Mouse (Mus musculus) WW6 (cell line): Measurements from ENCODE around the gene Gprc5a.

Experiments
- DNase-seq: peaks from one replicate; pipeline ENCODE4 v3.0.0-alpha.2; 2013; ENCODE audit warnings: low read depth, low spot score

Gprc5a gene

GRCm38 (mm10) chr6:135065236-135065957 is at the start of gene Gprc5a:
Gene Gprc5a (plus strand): TSS chr6:135065651.
- peak; percentile 77 for DNase-seq

- no peak for DNase-seq
Measured at GRCm38 (mm10) chr6:135017211-135017610, 48.2 kb upstream of the Gprc5a start.

- no peak for DNase-seq
Measured at GRCm38 (mm10) chr6:135019564-135019963, 45.9 kb upstream of the Gprc5a start.

- no peak for DNase-seq
Measured at GRCm38 (mm10) chr6:135021633-135022032, 43.8 kb upstream of the Gprc5a start.

GRCm38 (mm10) chr6:135023379-135023778 is 42.1 kb upstream of the Gprc5a start:
- no peak for DNase-seq

- no peak for DNase-seq
Measured at GRCm38 (mm10) chr6:135024781-135025420, 40.5 kb upstream of the Gprc5a start.

GRCm38 (mm10) chr6:135026232-135026631 is 39.2 kb upstream of the Gprc5a start:
- no peak for DNase-seq

GRCm38 (mm10) chr6:135026755-135027154 is 38.7 kb upstream of the Gprc5a start:
- no peak for DNase-seq

- no peak for DNase-seq
Measured at GRCm38 (mm10) chr6:135029246-135029645, 36.2 kb upstream of the Gprc5a start.

- no peak for DNase-seq
Measured at GRCm38 (mm10) chr6:135038674-135039073, 26.8 kb upstream of the Gprc5a start.

GRCm38 (mm10) chr6:135040275-135040871 is 25.1 kb upstream of the Gprc5a start:
- peak; percentile 83 for DNase-seq

- DNase-seq: peak; percentile 79
Measured at GRCm38 (mm10) chr6:135041930-135042329, 23.5 kb upstream of the Gprc5a start.

GRCm38 (mm10) chr6:135047276-135047675 is 18.2 kb upstream of the Gprc5a start:
- no peak for DNase-seq

GRCm38 (mm10) chr6:135048509-135048908 is 16.9 kb upstream of the Gprc5a start:
- DNase-seq: no peak

- DNase-seq: no peak
Measured at GRCm38 (mm10) chr6:135048956-135049355, 16.5 kb upstream of the Gprc5a start.

GRCm38 (mm10) chr6:135053789-135054188 is 11.7 kb upstream of the Gprc5a start:
- DNase-seq: no peak

- no peak for DNase-seq
Measured at GRCm38 (mm10) chr6:135055882-135056281, 9.6 kb upstream of the Gprc5a start.

- DNase-seq: no peak
Measured at GRCm38 (mm10) chr6:135060728-135061127, 4.7 kb upstream of the Gprc5a start.

- DNase-seq: no peak
Measured at GRCm38 (mm10) chr6:135064621-135065020, 830 bp upstream of the Gprc5a start.

GRCm38 (mm10) chr6:135066795-135067445 is 1.5 kb downstream of the Gprc5a start:
- DNase-seq: no peak

- no peak for DNase-seq
Measured at GRCm38 (mm10) chr6:135068221-135068620, 2.8 kb downstream of the Gprc5a start.

- DNase-seq: no peak
Measured at GRCm38 (mm10) chr6:135069856-135070255, 4.4 kb downstream of the Gprc5a start.
